8 mouse cellular contexts compared by ENCODE assay signal in the genomic region with DNA sequence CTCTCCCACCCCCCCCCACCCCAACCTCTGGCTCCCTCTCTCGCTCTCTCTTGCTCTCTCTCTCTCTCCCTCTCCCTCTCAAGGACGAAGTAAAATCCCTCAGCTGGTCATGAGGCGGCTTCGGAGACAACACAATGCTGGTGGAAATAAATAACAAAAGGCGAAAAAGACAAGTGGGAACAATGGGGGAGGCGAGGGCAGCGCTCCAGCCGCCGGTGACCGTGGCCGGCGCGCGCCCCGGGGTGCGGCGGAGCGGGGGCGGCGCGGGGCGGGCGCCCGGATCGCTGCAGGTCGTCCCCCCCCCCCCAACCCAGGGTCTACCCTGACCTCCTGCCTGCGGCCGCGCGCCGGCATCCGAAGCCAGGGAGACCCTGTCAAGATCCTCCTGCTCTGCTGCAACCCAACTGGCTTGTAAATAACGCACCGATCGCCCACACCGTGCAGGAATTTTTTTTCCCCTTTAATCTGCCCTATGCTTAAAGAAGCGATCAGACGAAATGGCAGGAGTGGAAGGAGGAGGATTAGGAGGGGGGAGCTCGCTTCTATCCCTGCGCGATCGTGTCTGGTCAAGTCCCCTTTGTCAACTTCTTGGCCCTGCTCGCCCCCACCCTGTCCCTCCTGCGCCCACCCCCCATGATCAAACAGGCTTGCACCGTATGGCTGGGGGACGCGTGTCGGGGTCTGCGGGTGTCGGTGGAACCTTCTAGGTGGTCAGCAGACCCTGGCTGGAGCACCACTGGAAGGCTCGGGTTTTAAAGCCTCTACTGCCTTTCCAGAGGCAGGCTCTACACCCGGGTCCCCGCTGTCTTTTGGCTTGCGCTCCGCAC. TPM values are rescaled to one million over a fixed set of nuclear protein-coding genes. Genes with fewer than 3 reads are reported as not detected.
DNase-seq lines count a peak whose midpoint lies in the region; ATAC-seq lines count a peak whose summit lies in the region.

No protein-coding gene starts in this region.

- peak overlapping the region; percentile 61 for H3K9ac ChIP-seq in embryonic facial prominence, embryonic 14.5 days (ENCODE audit: low read depth, low read length)
- H3K9ac ChIP-seq in hindbrain, embryonic 13.5 days: peak overlapping the region; percentile 85

- peak; percentile 12 for DNase-seq in kidney, adult 18-20 months
- DNase-seq in kidney, adult 8-10 months: no peak
- peak; percentile 59 for DNase-seq in NIH3T3 (ENCODE audit: low read depth)
- peak; percentile 17 for DNase-seq in embryonic facial prominence, embryonic 14.5 days (ENCODE audit: low spot score)
- DNase-seq in lung, postnatal 10 days: peak; percentile 33
- DNase-seq in right cerebral cortex, postnatal 4 days: peak; percentile 20
- DNase-seq in MN1 (ENCODE audit: low spot score): no peak

- peaks cover 29% of the 10 kb centered on the region for H3K27me3 ChIP-seq in embryonic facial prominence, embryonic 14.5 days (replicated peaks; ENCODE audit: control insufficient read depth, insufficient read depth, low read length)
- peaks cover 10% of the 10 kb centered on the region for H3K27me3 ChIP-seq in hindbrain, embryonic 13.5 days

- H3K4me1 ChIP-seq in embryonic facial prominence, embryonic 14.5 days (ENCODE audit: control insufficient read depth, insufficient read depth, low read length): no peaks in the 10 kb centered on the region
- H3K4me1 ChIP-seq in hindbrain, embryonic 13.5 days (replicated peaks): peaks cover 16% of the 10 kb centered on the region

- H3K4me3 ChIP-seq in embryonic facial prominence, embryonic 14.5 days (ENCODE audit: low read depth, low read length): peak overlapping the region; percentile 71
- H3K4me3 ChIP-seq in hindbrain, embryonic 13.5 days: peak overlapping the region; percentile 77

- H3K27ac ChIP-seq in embryonic facial prominence, embryonic 14.5 days (replicated peaks; ENCODE audit: low read depth, low read length): no peak overlapping the region
- H3K27ac ChIP-seq in hindbrain, embryonic 13.5 days: peak overlapping the region; percentile 78

- H3K4me2 ChIP-seq in embryonic facial prominence, embryonic 14.5 days (ENCODE audit: low read depth, low read length): peak overlapping the region; percentile 99
- H3K4me2 ChIP-seq in hindbrain, embryonic 13.5 days: peak overlapping the region; percentile 93

- under 1% methylated on average over 32 of the region's 55 CpGs for WGBS in embryonic facial prominence, embryonic 14.5 days
- WGBS in hindbrain, embryonic 13.5 days: under 1% methylated on average over 35 of the region's 55 CpGs

- ATAC-seq in embryonic facial prominence, embryonic 14.5 days (ENCODE audit: low read depth): peak; percentile 64
- ATAC-seq in hindbrain, embryonic 13.5 days (ENCODE audit: low FRiP score): peak; percentile 59

- H3K9me3 ChIP-seq in embryonic facial prominence, embryonic 14.5 days (ENCODE audit: control insufficient read depth, low read length): no peaks in the 10 kb centered on the region
- H3K9me3 ChIP-seq in hindbrain, embryonic 13.5 days: no peaks in the 10 kb centered on the region

- no peaks in the 10 kb centered on the region for H3K36me3 ChIP-seq in embryonic facial prominence, embryonic 14.5 days (ENCODE audit: control insufficient read depth, insufficient read depth, low read length)
- no peaks in the 10 kb centered on the region for H3K36me3 ChIP-seq in hindbrain, embryonic 13.5 days

RNA-seq across cellular contexts. Expression of a gene that starts 0.5 kb away (rescaled TPM):
- 10.8 and 22.4 TPM in 2 replicates for polyA plus RNA-seq in embryonic facial prominence, embryonic 14.5 days (2014; fragmentation: Nextera tagmentation; extraction: Ambion mirVana)
- 27.7 and 37.7 TPM in 2 replicates for polyA plus RNA-seq in hindbrain, embryonic 13.5 days (2015; fragmentation: Nextera tagmentation; extraction: Ambion mirVana)

Comparison
In these comparisons a context has a peak if more than half of its experiments do, and no peak if none do; other contexts are left out.
1. DNase-seq: peak in kidney, adult 18-20 months (single experiment), NIH3T3 (single experiment), embryonic facial prominence, embryonic 14.5 days (single experiment), lung, postnatal 10 days (single experiment) and right cerebral cortex, postnatal 4 days (single experiment); none in kidney, adult 8-10 months (0 of 2) and MN1 (single experiment).